Mouse (Mus musculus) cerebellum, adult 9-10 months (tissue): ENCODE data around the gene Olfr970.
"Not testable (repeated sequence)": the region's sequence is repeated elsewhere in the genome, so short reads cannot be mapped to it uniquely, and the experiment has no call there.

Experiments used
- DNase-seq: peaks from one replicate; pipeline ENCODE4 v3.0.0; 2022

The Olfr970 gene

DNA sequence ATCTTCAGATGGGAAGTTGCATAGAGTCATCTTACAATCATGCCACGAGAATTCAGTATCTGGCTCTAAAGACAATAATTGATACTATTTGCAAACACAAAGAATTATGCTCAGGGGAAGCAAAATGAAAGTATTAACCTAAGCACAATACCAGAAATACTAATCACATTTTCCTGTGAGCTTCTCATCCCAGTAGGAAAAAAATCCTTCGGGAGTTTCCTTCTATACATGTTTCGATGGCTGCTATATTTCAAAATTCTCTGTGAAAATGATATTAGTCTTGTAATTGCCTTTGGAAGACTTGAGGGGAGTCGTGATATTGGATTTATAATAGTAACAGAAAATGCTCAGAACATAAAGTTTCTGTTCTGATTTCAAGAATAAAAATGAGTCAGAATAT lies at the start of gene Olfr970:
Olfr970 (plus strand) TSS at position 301 of the 400 bp plus-strand sequence.
- DNase-seq, result no peak

DNA sequence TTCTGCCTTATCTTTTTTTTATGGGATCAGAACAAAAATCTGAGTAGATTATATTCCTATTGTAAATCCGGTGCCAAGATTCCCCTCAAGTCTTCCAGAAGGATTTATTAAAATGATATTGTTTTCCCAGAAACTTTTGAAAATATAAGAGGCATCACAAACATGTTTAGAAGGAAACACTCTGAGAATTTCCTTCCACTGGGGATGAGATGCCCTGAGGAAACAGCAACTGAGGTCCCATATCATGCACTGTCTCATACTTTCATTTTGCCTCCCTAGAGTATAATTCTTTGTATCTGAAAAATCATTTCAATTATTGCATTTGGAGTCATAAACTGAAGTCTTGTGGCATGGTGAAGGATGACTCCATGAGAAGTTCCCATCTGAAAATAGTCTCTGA lies 25.5 kb upstream of the Olfr970 start, which contains the start of gene Olfr968:
Olfr968 (minus strand) TSS at position 101 of the 400 bp plus-strand sequence.
- no peak for DNase-seq

- DNase-seq, result no peak
Measured at GRCm38 (mm10) chr9:39790558-39790957, 18.1 kb upstream of the Olfr970 start, which contains the start of gene Olfr969. Gene Olfr969 (plus strand): TSS chr9:39790945.

DNA sequence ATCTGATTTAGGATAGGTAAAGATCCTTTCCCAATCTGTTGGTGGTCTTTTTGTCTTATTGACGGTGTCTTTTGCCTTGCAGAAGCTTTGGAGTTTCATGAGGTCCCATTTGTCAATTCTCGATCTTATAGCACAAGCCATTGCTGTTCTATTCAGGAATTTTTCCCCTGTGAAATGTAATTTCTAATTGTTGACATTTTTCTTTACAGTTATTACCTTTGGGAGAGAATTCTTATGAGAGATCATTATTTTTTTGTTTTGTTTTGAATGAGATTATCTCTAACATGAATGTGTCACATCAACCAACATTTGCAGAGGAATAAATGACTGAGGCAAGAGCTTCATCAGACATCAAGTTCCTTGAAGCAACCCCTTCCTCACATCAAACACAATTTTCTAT lies 27.9 kb downstream of the Olfr970 start, which contains the start of gene Olfr971:
Olfr971 (plus strand) TSS at position 301 of the 400 bp plus-strand sequence.
- not testable (repeated sequence) for DNase-seq

GRCm38 (mm10) chr9:39866122-39866521 lies 57.5 kb downstream of the Olfr970 start, which contains the start of gene Olfr972:
Gene Olfr972 (plus strand): TSS chr9:39866422.
- DNase-seq, result no peak
